Mouse (Mus musculus) layer of hippocampus, adult 9-11 months (tissue): ENCODE measurements at regions not wholly inside any gene's neighbourhood (a gene's known extent, or its start where the extent isn't known, plus 50 kb on each side); places are given as distances from the start of the nearest gene placed in this dataset.
"Not testable (repeated sequence)": the region's sequence is repeated elsewhere in the genome, so short reads cannot be mapped to it uniquely, and the experiment has no call there.

Experiments used
- DNase-seq: peaks from one replicate; pipeline ENCODE4 v3.0.0; 2022

DNA sequence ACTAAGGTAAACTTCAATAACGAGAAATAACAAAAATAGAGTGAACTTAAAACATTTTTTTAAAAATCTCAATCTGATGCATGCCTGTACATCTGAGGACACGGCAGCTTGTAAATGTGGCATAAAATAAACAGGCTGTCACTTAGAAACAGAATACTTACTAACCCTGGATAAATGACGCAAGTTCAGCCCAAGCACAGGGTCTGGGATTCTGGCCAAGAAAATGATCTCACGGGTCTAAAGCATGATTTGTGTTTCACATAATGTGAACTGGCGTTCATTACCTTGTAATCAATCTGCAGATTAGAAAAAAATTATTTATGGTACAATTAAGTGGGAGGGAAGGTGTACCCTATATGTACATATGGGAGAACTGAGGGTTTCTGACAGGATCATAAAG lies 512.1 kb upstream of the Vrk2 start:
- peak; percentile 22 for DNase-seq

DNA sequence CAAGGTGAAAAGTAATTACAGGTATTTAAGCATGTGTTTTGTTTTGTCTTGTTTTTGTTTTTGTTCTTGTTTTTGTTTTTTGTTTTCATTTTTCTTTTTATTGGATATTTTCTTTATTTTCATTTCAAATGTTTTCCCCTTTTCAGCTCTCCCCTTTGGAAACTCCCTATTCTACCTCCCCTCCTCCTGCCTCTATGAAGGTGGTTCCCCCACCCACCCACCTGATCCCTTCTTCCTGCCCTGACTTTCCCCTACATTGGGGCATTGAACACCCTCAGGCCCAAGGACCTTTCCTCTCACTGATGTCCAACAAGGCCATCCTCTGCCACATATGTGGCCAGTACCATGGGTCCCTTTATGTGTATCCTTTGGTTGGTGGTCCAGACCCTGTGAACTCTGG lies 509.1 kb upstream of the Vrk2 start:
- DNase-seq: no peak

DNA sequence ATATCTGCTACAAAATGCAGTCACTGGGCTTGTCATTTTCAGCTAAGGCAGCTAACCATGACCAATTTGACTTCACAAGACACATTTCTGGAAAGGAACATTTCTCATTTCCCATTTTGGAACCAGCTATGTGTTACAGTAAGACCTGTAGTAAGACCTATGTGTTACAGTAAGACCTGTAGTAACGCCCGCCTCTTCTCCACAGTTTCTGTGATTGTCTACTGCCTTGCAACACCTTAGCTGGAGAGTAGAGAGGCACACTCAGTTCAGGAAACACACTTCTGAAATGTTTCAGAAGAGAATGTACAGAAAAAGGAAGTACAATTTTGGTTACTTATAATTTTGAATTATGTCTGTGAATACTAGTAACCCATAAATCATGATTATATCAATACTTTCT lies 508.2 kb upstream of the Vrk2 start:
- DNase-seq: no peak

DNA sequence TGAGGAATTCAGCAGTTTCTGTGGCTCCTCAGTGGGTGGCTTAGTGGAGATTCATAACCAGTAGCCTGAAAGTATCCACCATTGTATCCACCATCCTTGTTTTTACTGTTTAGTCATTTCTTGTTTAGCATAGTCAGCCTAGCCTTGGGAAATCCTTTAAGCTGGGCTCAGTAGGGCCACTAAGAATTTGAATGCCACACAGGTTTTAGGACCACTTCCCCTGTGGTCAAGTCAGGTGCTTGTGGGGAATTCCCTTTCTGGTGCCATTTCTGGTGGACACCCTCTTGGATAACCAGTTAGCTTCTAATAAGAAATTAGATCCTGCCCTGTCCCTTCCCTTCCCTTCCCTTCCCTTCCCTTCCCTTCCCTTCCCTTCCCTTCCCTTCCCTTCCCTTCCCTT lies 502.8 kb upstream of the Vrk2 start:
- DNase-seq: no peak

DNA sequence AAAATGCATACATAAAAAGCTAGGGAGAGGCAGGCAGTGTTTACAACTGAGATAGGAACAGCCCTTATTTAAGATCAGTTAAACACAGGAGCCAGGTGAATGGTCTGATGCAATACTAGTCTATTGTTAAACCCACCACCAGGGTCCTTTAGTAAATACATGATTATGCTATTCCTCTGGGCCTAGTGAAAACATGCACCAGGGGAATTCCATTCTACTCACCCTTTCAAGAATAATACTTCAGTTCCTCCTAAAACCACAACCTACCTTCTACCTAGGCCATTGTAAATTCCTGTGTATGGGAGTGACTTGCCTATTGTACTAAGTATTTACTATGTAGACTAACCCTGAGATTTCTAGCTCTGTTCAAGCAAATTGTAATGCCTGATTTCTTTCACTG lies 501.7 kb upstream of the Vrk2 start:
- DNase-seq: not testable (repeated sequence)

DNA sequence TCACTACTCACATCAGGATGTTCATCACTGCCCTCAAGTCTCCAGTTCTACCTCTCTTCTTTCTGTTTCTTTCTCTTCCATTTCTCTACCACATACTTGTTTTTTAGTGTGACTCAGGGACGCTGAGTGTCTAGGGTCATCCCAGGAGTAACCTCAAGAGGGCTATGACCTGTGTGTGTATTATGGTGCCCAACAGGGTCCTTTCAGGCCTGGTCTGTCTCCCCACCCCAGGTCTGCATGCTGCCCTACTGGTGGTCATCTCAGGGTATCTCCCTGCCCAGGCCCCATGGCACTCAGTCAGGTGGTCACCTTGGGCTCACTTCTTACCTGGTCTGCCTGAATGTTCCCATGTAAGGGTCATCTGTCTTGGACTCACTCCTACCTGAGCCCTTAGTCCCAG lies 492.7 kb upstream of the Vrk2 start:
- no peak for DNase-seq

DNA sequence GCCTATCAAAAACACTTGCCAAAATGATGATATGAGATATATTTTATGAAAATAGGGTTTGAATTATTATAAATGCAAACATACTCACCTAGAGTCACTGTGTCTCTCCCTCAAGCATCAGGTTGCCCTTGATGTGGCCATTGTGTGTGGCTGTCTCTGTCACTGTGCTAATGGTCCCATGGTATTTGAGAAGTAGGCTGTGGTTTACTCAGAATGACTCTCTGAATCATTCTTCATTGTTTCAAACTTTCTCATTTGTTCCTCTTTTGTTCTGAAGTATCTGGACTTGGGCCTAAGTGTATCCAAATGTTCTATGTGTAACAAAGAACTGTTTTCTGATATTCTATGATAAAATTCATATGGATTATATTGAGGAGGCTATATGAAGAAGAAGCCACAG lies 487.4 kb upstream of the Vrk2 start:
- DNase-seq: no peak

DNA sequence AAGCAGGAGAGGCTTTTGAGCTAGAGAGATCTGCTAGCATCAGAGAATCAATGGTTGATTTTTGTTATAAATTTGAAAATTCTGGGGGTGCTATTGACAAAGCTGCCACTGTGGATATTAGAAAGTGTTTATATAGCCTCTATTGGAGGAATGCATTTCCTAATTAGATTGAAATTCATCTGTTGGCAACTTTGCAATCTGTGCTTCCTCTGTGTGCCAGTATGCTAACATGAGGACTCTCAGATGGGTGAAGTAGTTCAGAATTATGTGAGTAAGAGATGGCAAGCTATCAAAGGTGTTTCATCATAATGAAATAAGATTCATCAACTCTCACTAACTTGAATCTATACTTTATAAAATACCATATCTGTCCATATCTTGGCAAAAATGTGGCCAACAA lies 476.6 kb upstream of the Vrk2 start:
- DNase-seq: peak; percentile 51

DNA sequence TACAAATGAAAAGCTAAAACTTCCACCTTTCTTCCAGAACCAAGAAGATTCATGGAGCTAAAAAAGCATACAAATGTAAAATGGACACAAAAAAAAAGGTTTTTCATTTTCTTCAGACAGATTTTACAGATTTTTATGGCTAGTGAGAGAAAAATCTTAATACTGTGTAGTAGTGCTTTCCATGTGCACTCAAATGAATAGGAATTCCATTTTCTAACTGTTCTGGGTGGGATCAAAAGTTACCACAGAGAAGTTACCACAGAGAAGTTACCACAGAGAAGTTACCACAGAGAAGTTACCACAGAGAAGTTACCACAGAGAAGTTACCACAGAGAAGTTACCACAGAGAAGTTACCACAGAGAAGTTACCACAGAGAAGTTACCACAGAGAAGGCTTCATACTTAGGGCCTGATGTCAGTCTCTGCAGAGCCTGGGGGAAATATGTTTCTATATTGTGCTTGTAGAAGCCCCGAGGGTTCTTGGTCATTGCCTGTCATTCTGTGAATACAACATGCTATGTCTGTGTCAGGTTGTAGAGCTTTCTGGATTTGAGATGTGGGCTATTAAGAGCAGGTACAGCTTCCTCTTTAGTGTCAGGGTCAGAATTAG lies 433.5 kb upstream of the Vrk2 start:
- no peak for DNase-seq

DNA sequence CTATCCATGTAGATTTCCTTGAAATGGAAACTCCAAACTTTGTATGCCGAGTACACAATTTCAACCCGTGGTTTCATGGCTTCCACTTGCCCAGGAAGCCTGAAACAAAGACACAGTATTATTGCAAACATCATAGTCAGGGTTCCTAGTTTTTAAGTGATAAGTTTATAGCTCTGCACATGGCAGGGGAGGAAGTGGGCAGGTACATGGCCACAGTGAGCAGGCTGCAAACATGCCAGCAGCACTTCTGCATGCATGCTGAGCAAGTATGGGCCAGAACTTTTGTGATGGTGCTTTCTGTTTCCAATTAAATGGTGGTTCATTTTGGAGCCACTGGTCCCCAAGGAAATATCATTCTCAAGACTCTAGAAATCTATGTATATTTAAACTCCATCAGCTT lies 431.7 kb upstream of the Vrk2 start:
- DNase-seq: no peak

DNA sequence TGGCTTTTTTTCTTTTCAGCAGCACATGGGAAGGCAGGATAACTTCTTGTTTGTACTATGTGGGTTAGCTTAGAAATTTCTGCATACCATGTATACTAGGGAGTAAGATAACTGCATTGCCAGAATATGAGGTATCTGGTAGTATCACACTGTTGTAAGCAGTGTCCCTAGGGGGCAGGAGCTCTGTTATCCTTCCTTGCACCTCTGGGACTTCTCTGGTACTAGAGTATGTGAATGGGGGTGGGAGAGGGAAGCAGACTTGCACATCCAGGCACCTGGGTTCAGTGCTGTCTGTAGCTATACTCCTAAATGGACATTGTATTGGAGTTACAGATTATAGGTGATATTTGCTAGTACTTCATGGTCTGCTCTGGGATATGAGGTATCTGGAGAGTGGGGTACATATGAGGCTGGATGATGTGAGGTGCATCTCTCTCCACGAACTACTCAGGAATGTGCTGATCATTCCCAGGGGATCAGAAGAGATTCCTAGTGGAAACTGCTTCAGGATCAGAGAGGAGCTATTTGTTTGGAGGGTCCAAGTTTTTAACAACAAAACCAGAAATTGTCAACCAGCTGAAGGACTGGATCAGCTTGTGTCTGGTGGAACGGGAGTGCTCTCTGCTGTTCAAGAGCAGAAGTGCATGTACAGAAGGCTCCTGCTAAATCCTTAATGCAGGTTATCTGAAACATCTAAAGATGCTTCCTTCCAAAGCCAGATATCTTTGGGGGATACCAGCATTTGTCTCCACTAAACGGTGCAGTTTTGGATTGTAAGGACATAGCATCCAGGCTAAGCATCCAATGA lies 402.7 kb upstream of the Vrk2 start:
- DNase-seq: peak; percentile 33

DNA sequence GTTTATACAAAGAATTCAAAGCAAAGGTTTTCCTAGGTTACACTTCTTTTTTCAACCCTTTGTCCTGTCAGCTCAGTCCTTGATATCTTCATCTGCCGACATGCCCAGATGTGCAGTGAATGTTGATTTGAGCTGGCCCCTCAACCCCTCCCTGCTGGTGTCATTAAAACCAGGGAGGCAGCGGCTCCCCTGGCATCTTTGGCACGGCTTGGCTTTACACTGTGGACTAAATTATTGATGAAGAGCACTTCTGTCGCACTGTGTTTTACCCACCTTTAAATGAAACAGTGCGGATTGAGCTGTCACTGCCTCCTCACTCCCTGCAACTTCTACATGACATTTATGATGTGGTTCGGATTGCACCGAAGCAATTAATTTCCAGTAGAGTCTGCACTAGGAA lies 387.4 kb upstream of the Vrk2 start:
- no peak for DNase-seq

DNA sequence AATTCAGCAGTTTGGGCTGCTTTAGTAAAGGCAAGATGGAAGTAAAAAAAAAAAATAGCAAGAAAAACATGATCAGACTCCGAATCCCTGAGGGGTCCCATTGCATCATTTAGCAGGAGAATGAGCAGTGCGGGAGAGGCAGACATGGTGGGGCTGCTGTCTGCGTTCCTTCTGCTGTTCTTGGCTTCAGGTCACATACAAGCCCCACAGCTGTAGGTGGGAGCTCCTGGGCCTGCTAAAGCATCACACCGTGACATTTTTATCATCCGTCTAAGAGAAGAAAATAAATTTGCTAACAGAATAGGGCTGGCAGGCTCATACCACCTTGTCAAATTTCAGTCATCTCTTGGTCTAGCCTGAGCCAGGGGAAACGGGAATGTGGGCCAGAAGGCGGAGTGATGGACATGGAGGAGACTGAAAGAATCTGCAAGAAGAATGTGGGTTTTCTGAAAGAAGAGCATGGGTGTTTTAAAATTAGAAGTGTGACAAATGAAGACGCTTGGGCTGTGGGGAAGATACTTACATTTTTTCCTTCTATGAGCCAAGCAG lies 378.8 kb upstream of the Vrk2 start:
- no peak for DNase-seq

DNA sequence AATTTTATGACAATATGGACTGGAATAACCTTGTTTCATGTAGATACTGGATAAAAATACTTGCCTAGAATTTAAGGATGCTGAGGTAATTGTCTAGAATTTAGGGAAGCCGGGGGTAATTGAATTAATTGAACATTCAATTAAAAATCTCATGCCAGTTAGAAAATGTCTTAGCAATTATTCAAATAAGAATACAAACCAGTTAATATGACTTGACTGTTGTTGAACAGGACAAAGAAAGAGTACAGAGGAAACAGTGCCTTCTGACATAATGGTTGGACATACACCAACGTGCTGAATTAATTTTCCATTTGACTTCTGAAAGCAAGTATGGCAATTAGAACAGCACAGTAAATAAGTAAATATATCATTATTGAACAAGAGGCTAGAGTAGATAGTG lies 377.4 kb upstream of the Vrk2 start:
- DNase-seq: no peak

DNA sequence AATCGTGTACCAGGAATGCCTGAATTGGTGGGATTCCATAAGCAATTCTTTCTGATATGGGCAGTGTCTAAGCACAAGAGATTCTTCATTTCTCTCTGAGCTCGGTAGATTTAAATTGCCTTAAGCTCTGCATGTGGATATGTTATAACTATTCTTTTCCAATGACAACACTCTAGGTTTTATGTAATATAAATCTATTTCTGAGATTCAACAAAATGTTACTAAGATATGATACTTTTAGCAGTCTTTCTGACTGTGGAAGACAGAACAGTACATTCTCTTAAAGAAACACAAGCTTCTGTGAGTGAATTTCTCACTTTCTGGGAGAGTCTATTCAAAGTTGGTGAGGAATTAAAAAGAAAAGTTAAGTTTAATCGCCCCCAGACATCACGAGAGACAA lies 373.6 kb upstream of the Vrk2 start:
- no peak for DNase-seq

DNA sequence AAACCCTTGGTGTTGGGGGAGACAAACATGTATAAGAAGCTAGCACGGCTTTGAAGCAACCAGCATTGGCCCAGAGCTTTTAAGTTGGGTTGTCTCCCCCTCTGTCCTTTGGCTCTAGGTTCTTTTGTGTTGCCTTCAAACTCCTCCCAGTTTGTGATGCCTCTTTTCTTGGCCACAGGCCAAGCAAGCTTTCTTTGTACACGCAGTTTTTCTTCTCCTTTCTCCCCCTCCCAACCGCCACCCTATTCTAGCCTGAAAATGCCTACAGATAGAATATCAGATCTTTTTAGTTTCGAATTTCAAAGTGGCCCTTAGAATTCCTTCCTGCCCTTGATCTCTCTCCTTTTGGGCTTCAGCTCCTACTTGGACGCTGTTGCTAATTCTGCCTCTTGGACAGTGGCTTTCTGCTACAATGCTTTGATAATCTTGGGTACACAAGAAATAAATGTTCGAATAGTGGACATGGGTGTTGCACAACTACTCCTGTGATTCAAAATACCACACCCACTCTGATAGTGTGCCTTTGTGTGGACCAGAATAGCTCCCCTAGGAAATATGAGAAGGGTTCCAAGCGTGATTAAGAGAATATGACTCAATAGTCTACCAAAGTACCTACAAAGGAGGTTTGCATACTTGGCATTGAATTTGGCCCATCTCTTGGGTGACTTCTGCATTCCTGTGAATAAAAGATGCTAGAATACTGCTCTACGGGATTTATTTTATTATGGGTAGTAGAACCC lies 369.3 kb upstream of the Vrk2 start:
- no peak for DNase-seq

DNA sequence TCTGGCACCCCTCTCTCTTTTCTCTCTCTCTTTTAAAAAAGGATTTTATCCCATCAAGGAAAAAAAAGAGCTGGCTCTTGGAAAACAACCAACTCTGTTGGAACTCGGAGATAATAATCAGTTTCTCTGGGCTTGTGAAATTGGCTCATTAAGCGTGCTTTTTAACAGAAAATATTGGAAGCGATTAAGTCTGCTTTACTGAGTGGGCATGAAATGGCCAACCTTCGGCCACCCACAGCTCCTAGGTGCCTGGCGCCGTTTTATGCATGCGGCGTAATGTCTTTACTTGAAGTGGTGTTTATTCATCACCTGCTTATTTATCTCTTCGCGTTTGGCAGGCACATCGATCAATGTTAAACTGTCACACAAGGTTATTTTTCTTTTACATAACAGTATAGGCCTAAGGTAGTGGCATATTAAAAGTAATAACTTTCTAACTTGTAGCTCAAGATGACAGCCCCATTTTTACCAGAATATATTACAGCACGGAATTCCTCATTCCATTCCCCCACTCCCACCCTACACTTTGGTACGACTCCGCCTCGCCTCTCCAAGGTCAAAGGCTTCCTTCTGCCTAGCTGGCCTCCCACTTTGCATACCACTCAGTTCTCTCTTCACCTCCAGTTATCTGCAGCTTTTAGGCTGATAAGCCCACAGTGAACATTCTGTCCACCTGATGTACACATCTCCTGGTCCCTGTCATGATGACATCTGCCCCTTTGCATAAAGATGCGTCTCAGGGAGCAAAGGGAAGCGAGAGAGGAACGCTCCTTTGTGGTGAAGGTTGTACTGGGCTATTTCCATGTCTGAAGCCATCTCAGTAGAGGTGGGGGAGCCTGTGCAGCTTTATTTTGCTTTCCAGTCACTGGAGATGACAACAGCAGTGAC lies 368.5 kb upstream of the Vrk2 start:
- DNase-seq: no peak

DNA sequence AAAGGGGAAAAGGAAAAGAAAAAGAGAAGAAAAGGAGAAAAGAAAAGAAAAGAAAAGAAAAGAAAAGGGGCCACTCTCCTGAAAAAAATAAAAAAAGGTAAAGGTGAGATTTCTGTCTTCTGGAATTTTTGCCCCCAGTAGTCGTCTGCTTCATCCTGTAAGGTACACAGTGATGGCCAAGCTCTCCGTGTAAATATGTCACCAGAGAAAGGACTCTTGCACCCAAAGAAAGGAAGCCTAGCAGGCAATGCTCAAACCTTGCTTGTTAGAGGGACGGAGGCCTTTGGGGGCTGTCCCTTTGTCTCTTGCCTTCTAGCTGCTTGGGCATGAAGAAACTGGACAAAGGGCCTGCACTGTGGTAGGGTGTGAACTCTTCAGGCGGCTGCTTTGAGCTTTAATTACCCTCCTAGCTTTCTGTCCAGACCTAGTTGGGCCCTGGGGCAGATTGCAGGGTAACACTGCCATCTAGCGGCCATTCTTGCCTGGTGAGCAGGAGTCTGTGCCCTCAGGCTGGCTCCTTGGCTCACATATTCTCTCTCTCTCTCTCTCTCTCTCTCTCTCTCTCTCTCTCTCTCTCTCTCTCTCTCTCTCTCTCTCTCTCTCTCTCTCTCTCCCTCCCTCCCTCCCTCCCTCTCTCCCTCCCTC lies 367.7 kb upstream of the Vrk2 start:
- peak; percentile 84 for DNase-seq

DNA sequence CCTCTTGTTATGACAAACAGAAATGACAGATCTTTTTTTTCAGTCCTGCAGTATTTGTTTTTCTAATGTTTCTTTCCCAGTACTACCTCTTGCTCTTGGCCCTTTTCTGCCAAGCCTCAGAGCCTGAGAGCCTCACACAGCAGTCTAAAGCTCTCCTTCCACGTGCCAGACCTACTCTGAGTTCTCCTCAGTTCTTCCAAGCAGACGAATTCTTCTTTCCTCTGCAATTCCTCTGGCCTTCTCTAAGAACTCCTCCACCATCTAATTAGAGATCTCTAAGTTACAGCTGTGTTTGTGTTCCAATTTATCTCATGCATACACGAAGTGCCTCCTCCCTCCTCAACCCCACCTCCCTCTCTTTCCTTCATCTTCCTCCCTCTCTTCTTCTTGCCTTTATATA lies 362.4 kb upstream of the Vrk2 start:
- DNase-seq: no peak

DNA sequence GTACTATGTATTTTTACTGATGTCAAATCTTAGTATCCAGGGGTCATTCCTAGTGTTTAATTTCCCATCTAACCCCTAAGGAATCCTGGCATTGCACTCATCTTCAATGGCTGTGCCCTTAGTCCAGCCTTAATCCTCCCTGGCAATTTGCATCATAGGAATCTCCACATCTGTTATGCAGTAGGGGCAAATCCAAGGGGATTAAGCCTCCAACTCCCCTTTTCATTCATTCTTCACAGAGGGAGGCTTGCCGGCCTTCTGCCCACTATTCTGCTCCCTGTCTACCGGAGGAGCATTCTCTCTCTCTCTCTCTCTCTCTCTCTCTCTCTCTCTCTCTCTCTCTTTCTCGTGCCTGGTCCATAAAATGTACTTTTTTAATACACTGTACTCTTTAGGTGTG lies 338.0 kb upstream of the Vrk2 start:
- no peak for DNase-seq

DNA sequence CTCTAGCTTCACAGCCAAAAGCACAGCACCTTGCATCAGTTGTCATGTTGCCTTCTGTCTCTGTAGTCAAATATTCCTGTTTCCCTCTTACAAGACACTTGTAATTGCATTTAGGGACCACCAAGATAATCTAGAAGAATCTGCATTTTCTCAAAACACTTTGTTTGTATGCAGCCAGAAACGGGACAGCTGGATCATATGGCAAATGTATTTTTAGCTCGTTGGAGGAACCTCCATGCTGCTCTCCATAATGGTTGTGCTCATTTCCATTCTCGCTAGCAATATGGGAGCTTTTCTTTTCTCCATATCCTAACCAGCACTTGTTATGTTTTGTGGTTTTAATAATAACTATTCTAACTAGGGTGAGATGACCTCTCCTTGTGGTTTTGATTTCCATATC lies 313.3 kb upstream of the Vrk2 start:
- DNase-seq: no peak

DNA sequence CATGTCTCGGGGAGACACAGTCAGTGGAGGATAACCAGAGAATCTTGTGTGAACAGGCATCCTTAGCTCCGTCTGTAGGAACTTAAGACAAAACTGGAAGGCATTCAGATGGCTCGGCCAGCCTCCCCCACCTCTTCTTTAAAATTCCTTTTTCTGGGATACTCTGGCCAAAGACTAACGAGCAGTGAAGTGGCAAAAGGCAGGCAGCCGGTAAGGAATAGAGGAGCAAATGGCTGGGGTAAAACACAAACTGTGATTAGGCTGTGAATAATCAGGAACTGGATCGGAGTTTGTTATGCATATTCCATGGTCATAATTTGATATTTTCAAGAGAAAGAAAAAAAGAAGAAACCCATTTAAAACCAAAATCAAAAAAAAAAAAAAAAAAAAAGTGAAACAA lies 287.8 kb upstream of the Vrk2 start:
- no peak for DNase-seq
